Mouse (Mus musculus): ENCODE measurements around the gene Pmepa1.

DNA sequence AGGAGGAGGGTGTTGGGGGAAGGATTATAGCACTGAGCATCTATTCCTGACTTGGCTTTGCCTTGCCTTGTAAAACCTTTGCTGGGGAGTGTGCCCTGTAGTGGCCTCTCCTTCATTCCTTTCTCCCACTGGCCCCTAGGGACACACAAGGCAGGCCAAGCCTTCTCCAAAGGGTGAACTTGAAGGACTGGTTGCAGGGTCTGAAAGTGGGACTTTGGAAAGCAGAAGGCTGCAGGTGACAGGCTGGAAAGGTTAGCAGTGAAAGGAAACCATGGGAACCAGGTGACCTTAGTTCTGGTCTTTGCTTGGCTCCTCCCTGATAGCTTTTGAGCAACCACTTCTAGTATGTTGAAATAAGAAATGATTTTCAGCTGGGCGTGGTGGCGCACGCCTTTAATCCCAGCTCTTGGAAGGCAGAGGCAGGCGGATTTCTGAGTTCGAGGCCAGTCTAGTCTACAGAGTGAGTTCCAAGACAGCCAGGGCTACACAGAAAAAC lies 58.5 kb downstream of the Pmepa1 start:
- TF ChIP-seq POLR2A (IDR thresholded peaks at IDR 0.05; ENCODE audit: extremely low read depth, insufficient read depth, low read length) (no peak), CTCF (IDR thresholded peaks at IDR 0.05; ENCODE audit: low read depth, low read length) (no peak)

Measured in liver, adult 2 months (tissue).